Mouse (Mus musculus): ENCODE data around the gene Lig4.

The Lig4 gene

GRCm38 (mm10) chr8:9977573-9978314, at the start of gene Lig4, which contains the start of gene Abhd13:
TSS of gene Lig4 (minus strand) at chr8:9977686.
TSS of gene Abhd13 (plus strand) at chr8:9977707.
- DNase-seq (ENCODE audit: low spot score): peak; percentile 95

GRCm38 (mm10) chr8:10017231-10017630, 39.7 kb upstream of the Lig4 start:
- DNase-seq (ENCODE audit: low spot score): no peak

GRCm38 (mm10) chr8:10016252-10016651, 38.8 kb upstream of the Lig4 start:
- no peak for DNase-seq (ENCODE audit: low spot score)

GRCm38 (mm10) chr8:10007660-10008028, 30.2 kb upstream of the Lig4 start:
- no peak for DNase-seq (ENCODE audit: low spot score)

- no peak for DNase-seq (ENCODE audit: low spot score)
These were observed 29.6 kb upstream of the Lig4 start for GRCm38 (mm10) chr8:10006986-10007659.

- no peak for DNase-seq (ENCODE audit: low spot score)
These were observed 28.9 kb upstream of the Lig4 start, which contains the start of gene Tnfsf13b for GRCm38 (mm10) chr8:10006156-10006985. TSS of gene Tnfsf13b (plus strand) at chr8:10006467.

GRCm38 (mm10) chr8:10004115-10004514, 26.6 kb upstream of the Lig4 start:
- no peak for DNase-seq (ENCODE audit: low spot score)

GRCm38 (mm10) chr8:9980188-9980587, 2.7 kb upstream of the Lig4 start:
- no peak for DNase-seq (ENCODE audit: low spot score)

GRCm38 (mm10) chr8:9979746-9980145, 2.3 kb upstream of the Lig4 start:
- DNase-seq (ENCODE audit: low spot score): no peak

GRCm38 (mm10) chr8:9978475-9979230, 1.2 kb upstream of the Lig4 start:
- no peak for DNase-seq (ENCODE audit: low spot score)

- no peak for DNase-seq (ENCODE audit: low spot score)
These were observed 470 bp downstream of the Lig4 start for GRCm38 (mm10) chr8:9977016-9977415.

GRCm38 (mm10) chr8:9975898-9976611, 1.4 kb downstream of the Lig4 start:
- DNase-seq (ENCODE audit: low spot score): peak; percentile 99

GRCm38 (mm10) chr8:9975276-9975675, 2.2 kb downstream of the Lig4 start:
- no peak for DNase-seq (ENCODE audit: low spot score)

GRCm38 (mm10) chr8:9971866-9972265, 5.6 kb downstream of the Lig4 start:
- DNase-seq (ENCODE audit: low spot score): no peak

GRCm38 (mm10) chr8:9959919-9960318, 17.6 kb downstream of the Lig4 start:
- DNase-seq (ENCODE audit: low spot score): no peak

- no peak for DNase-seq (ENCODE audit: low spot score)
These were observed 19.1 kb downstream of the Lig4 start for GRCm38 (mm10) chr8:9958338-9958737.

- no peak for DNase-seq (ENCODE audit: low spot score)
These were observed 28.2 kb downstream of the Lig4 start for GRCm38 (mm10) chr8:9949134-9949890.

GRCm38 (mm10) chr8:9935574-9935973, 41.9 kb downstream of the Lig4 start:
- no peak for DNase-seq (ENCODE audit: low spot score)

GRCm38 (mm10) chr8:9934891-9935565, 42.5 kb downstream of the Lig4 start:
- DNase-seq (ENCODE audit: low spot score): no peak

GRCm38 (mm10) chr8:9932711-9933110, 44.8 kb downstream of the Lig4 start:
- DNase-seq (ENCODE audit: low spot score): no peak
